Mouse (Mus musculus): ENCODE results near the gene Washc4.
A peak's percentile ranks its signal among the peaks of the same experiment; 100 is the strongest.

The Washc4 gene

GRCm38 (mm10) chr10:83600650-83601049 lies 57.1 kb downstream of the Washc4 start:
- DNase-seq (ENCODE audit: low spot score in 2 of 2), result no peak

GRCm38 (mm10) chr10:83603956-83604564 lies 60.5 kb downstream of the Washc4 start:
- no peak for DNase-seq (ENCODE audit: low spot score in 2 of 2)

GRCm38 (mm10) chr10:83605637-83606183 lies 62.2 kb downstream of the Washc4 start:
- no peak for DNase-seq (ENCODE audit: low spot score in 2 of 2)

GRCm38 (mm10) chr10:83607111-83607510 lies 63.6 kb downstream of the Washc4 start:
- no peak for DNase-seq (ENCODE audit: low spot score in 2 of 2)

- DNase-seq (ENCODE audit: low spot score in 2 of 2), result no peak
These were observed 65.0 kb downstream of the Washc4 start for GRCm38 (mm10) chr10:83608596-83608995.

- no peak for DNase-seq (ENCODE audit: low spot score in 2 of 2)
These were observed 67.0 kb downstream of the Washc4 start for GRCm38 (mm10) chr10:83610518-83610917.

GRCm38 (mm10) chr10:83611863-83612262 lies 68.3 kb downstream of the Washc4 start:
- no peak for DNase-seq (ENCODE audit: low spot score in 2 of 2)

GRCm38 (mm10) chr10:83612648-83613215 lies 69.2 kb downstream of the Washc4 start:
- no peak for DNase-seq (ENCODE audit: low spot score in 2 of 2)

GRCm38 (mm10) chr10:83617366-83617765 lies 73.8 kb downstream of the Washc4 start:
- DNase-seq (ENCODE audit: low spot score in 2 of 2), result peak; percentile 29 to 73

GRCm38 (mm10) chr10:83618819-83619440 lies 75.4 kb downstream of the Washc4 start:
- DNase-seq (ENCODE audit: low spot score in 2 of 2), result no peak

GRCm38 (mm10) chr10:83620350-83621055 lies 77.0 kb downstream of the Washc4 start:
- no peak for DNase-seq (ENCODE audit: low spot score in 2 of 2)

- no peak for DNase-seq (ENCODE audit: low spot score in 2 of 2)
These were observed 80.5 kb downstream of the Washc4 start for GRCm38 (mm10) chr10:83624065-83624464.

GRCm38 (mm10) chr10:83624841-83625240 lies 81.3 kb downstream of the Washc4 start:
- DNase-seq (ENCODE audit: low spot score in 2 of 2), result no peak

GRCm38 (mm10) chr10:83627113-83627687 lies 83.6 kb downstream of the Washc4 start:
- no peak for DNase-seq (ENCODE audit: low spot score in 2 of 2)

GRCm38 (mm10) chr10:83628241-83628640 lies 84.7 kb downstream of the Washc4 start:
- no peak for DNase-seq (ENCODE audit: low spot score in 2 of 2)

- DNase-seq (ENCODE audit: low spot score in 2 of 2), result no peak
These were observed 85.7 kb downstream of the Washc4 start for GRCm38 (mm10) chr10:83629190-83629781.

- DNase-seq (ENCODE audit: low spot score in 2 of 2), result no peak
These were observed 86.3 kb downstream of the Washc4 start for GRCm38 (mm10) chr10:83629878-83630277.

GRCm38 (mm10) chr10:83630899-83631298 lies 87.3 kb downstream of the Washc4 start:
- no peak for DNase-seq (ENCODE audit: low spot score in 2 of 2)

- DNase-seq (ENCODE audit: low spot score in 2 of 2), result no peak
These were observed 88.2 kb downstream of the Washc4 start for GRCm38 (mm10) chr10:83631775-83632174.

- DNase-seq (ENCODE audit: low spot score in 2 of 2), result no peak
These were observed 89.3 kb downstream of the Washc4 start for GRCm38 (mm10) chr10:83632806-83633374.

- DNase-seq (ENCODE audit: low spot score in 2 of 2), result no peak
These were observed 90.9 kb downstream of the Washc4 start for GRCm38 (mm10) chr10:83634461-83634860.

Measured in spleen, postnatal 4 days (tissue).